Mouse (Mus musculus) hindbrain, embryonic 15.5 days (tissue): ENCODE data around the gene Trpc4. TPM values are rescaled to one million over a fixed set of nuclear protein-coding genes. Genes with fewer than 3 reads are reported as not detected.
A peak's percentile ranks its signal among the peaks of the same experiment; 100 is the strongest.

Source experiments
- ATAC-seq: fragments of 200-750 bp; cut with Nextera tagmentation; 2 replicates; pipeline ENCODE4 v1.8.0; 2017; ENCODE audit warnings: low read depth, moderate number of reproducible peaks, moderate TSS enrichment; ENCODE audit not compliant: low FRiP score
- H3K27ac ChIP-seq: fragments of 300-500 bp; sonication (generic); replicated peaks from 2 replicates; pipeline ENCODE4 v1.5.1; 2015; ENCODE audit warnings: mild to moderate bottlenecking, inconsistent platforms
- H3K27me3 ChIP-seq: fragments of 300-500 bp; sonication (generic); 2 replicates; pipeline ENCODE4 v1.6.1; 2015; ENCODE audit warnings: control low read depth, inconsistent platforms
- H3K36me3 ChIP-seq: fragments of 300-500 bp; sonication (generic); 2 replicates; pipeline ENCODE4 v1.6.1; 2015; ENCODE audit warnings: control low read depth, inconsistent platforms
- H3K4me1 ChIP-seq: fragments of 300-500 bp; sonication (generic); replicated peaks from 2 replicates; pipeline ENCODE4 v1.6.1; 2015; ENCODE audit warnings: control low read depth, inconsistent platforms
- H3K4me2 ChIP-seq: fragments of 300-500 bp; sonication (generic); 2 replicates; pipeline ENCODE4 v1.6.1; 2015; ENCODE audit warnings: moderate library complexity, mild to moderate bottlenecking, inconsistent platforms
- H3K4me3 ChIP-seq: fragments of 300-500 bp; sonication (generic); 2 replicates; pipeline ENCODE4 v1.5.1; 2015; ENCODE audit warnings: mild to moderate bottlenecking, inconsistent platforms
- H3K9ac ChIP-seq: fragments of 300-500 bp; sonication (generic); 2 replicates; pipeline ENCODE4 v1.6.1; 2015; ENCODE audit warnings: inconsistent platforms
- H3K9me3 ChIP-seq: fragments of 300-500 bp; sonication (generic); 2 replicates; pipeline ENCODE4 v1.6.1; 2016; ENCODE audit warnings: control low read depth, inconsistent platforms
- WGBS: fragments of 180-500 bp; shearing (Covaris S2); methylation state at CpG from one replicate; pipeline ENCODE4 v1.1.7; 2015; 5-methylcytosine and 5-hydroxymethylcytosine counted together
- polyA plus RNA-seq: library from polyadenylated mRNA; unstranded; fragments of >200 nt; fragmentation: Nextera tagmentation; extraction: Ambion mirVana; gene quantifications from 2 replicates; pipeline ENCODE4 v1.2.1, GENCODE M21; 2015

Trpc4 gene
- polyA plus RNA-seq, result 5.7 and 6.5 TPM in 2 replicates

- Histone ChIP-seq H3K4me3 (peak within 1 kb of the TSS; percentile 60), H3K4me1 (peaks cover 29% of the 10 kb centered on the region), H3K27me3 (peaks cover 11% of the 10 kb centered on the region), H3K9ac (peak within 1 kb of the TSS; percentile 48), H3K4me2 (peak within 1 kb of the TSS; percentile 99), H3K9me3 (no peaks in the 10 kb centered on the region), H3K36me3 (no peaks in the 10 kb centered on the region), H3K27ac (peak within 1 kb of the TSS; percentile 40)
- ATAC-seq, result peak; percentile 82
- under 1% methylated on average over 35 of the region's 36 CpGs for WGBS
Measured at GRCm38 (mm10) chr3:54155639-54156315, at the start of gene Trpc4. Gene Trpc4 (plus strand): TSS chr3:54156035.

GRCm38 (mm10) chr3:54111489-54111888, 44.3 kb upstream of the Trpc4 start:
- Histone ChIP-seq H3K9me3 (no peaks in the 10 kb centered on the region), H3K36me3 (no peaks in the 10 kb centered on the region), H3K27me3 (no peaks in the 10 kb centered on the region), H3K4me1 (no peaks in the 10 kb centered on the region), H3K9ac (no peak overlapping the region), H3K27ac (no peak overlapping the region), H3K4me2 (no peak overlapping the region), H3K4me3 (no peak overlapping the region)
- no peak for ATAC-seq
- WGBS, result 82% methylated on average over 9 of the region's 9 CpGs

GRCm38 (mm10) chr3:54135376-54135775, 20.5 kb upstream of the Trpc4 start:
- Histone ChIP-seq H3K9ac (no peak overlapping the region), H3K4me2 (no peak overlapping the region), H3K9me3 (no peaks in the 10 kb centered on the region), H3K4me3 (no peak overlapping the region), H3K27ac (no peak overlapping the region), H3K27me3 (no peaks in the 10 kb centered on the region), H3K4me1 (no peaks in the 10 kb centered on the region), H3K36me3 (no peaks in the 10 kb centered on the region)
- 78% methylated on average over 5 of the region's 5 CpGs for WGBS
- ATAC-seq, result no peak

- Histone ChIP-seq H3K4me3 (no peak overlapping the region), H3K4me2 (no peak overlapping the region), H3K36me3 (no peaks in the 10 kb centered on the region), H3K4me1 (no peaks in the 10 kb centered on the region), H3K9ac (no peak overlapping the region), H3K27me3 (no peaks in the 10 kb centered on the region), H3K9me3 (no peaks in the 10 kb centered on the region), H3K27ac (no peak overlapping the region)
- 97% methylated on average over 2 of the region's 2 CpGs for WGBS
- ATAC-seq, result no peak
Measured at GRCm38 (mm10) chr3:54141376-54141775, 14.5 kb upstream of the Trpc4 start.

- Histone ChIP-seq H3K27me3 (peaks cover 11% of the 10 kb centered on the region), H3K9me3 (no peaks in the 10 kb centered on the region), H3K27ac (peak overlapping the region; percentile 13; the same call in 1 of the 2 replicates), H3K9ac (peak overlapping the region; percentile 48), H3K4me3 (peak overlapping the region; percentile 60), H3K4me1 (peaks cover 29% of the 10 kb centered on the region), H3K4me2 (peak overlapping the region; percentile 99), H3K36me3 (no peaks in the 10 kb centered on the region)
- ATAC-seq, result peak; percentile 95
- 4% methylated on average over 16 of the region's 16 CpGs for WGBS
Measured at GRCm38 (mm10) chr3:54154844-54155638, 794 bp upstream of the Trpc4 start.

GRCm38 (mm10) chr3:54156316-54157000, 623 bp downstream of the Trpc4 start:
- WGBS, result under 1% methylated on average over 28 of the region's 28 CpGs
- H3K4me3 ChIP-seq, result peak overlapping the region; percentile 60
- H3K9ac ChIP-seq, result peak overlapping the region; percentile 48
- peak overlapping the region; percentile 99 for H3K4me2 ChIP-seq
- no peaks in the 10 kb centered on the region for H3K36me3 ChIP-seq
- peaks cover 29% of the 10 kb centered on the region for H3K4me1 ChIP-seq
- peaks cover 11% of the 10 kb centered on the region for H3K27me3 ChIP-seq
- no peaks in the 10 kb centered on the region for H3K9me3 ChIP-seq
- ATAC-seq, result 0 out of 2 replicates have a peak, but pooled peaks have one; percentile 28
- peak overlapping the region; percentile 40; the same call in 1 of the 2 replicates for H3K27ac ChIP-seq

GRCm38 (mm10) chr3:54170701-54171100, 14.9 kb downstream of the Trpc4 start:
- no peaks in the 10 kb centered on the region for H3K4me1 ChIP-seq
- H3K9ac ChIP-seq, result no peak overlapping the region
- no peak for ATAC-seq
- H3K9me3 ChIP-seq, result no peaks in the 10 kb centered on the region
- no peak overlapping the region for H3K4me2 ChIP-seq
- H3K4me3 ChIP-seq, result no peak overlapping the region
- H3K36me3 ChIP-seq, result no peaks in the 10 kb centered on the region
- H3K27ac ChIP-seq, result no peak overlapping the region
- H3K27me3 ChIP-seq, result no peaks in the 10 kb centered on the region

- Histone ChIP-seq H3K36me3 (no peaks in the 10 kb centered on the region), H3K27me3 (no peaks in the 10 kb centered on the region), H3K4me1 (no peaks in the 10 kb centered on the region), H3K9me3 (no peaks in the 10 kb centered on the region), H3K27ac (no peak overlapping the region), H3K4me2 (no peak overlapping the region), H3K4me3 (no peak overlapping the region), H3K9ac (no peak overlapping the region)
- 82% methylated on average over 1 of the region's 1 CpGs for WGBS
- no peak for ATAC-seq
Measured at GRCm38 (mm10) chr3:54177296-54177695, 21.5 kb downstream of the Trpc4 start.

- ATAC-seq, result no peak
Measured at GRCm38 (mm10) chr3:54190932-54191668, 35.3 kb downstream of the Trpc4 start.

GRCm38 (mm10) chr3:54201231-54201630, 45.4 kb downstream of the Trpc4 start:
- Histone ChIP-seq H3K9me3 (no peaks in the 10 kb centered on the region), H3K4me1 (no peaks in the 10 kb centered on the region), H3K4me3 (no peak overlapping the region), H3K27ac (no peak overlapping the region), H3K9ac (no peak overlapping the region), H3K36me3 (no peaks in the 10 kb centered on the region), H3K4me2 (no peak overlapping the region), H3K27me3 (no peaks in the 10 kb centered on the region)
- 87% methylated on average over 5 of the region's 5 CpGs for WGBS
- ATAC-seq, result no peak

More at GRCm38 (mm10) chr3:54190932-54191668, 35.3 kb downstream of the Trpc4 start:
- Histone ChIP-seq H3K9ac (no peak overlapping the region), H3K27ac (no peak overlapping the region), H3K4me1 (no peaks in the 10 kb centered on the region), H3K4me3 (no peak overlapping the region), H3K27me3 (no peaks in the 10 kb centered on the region), H3K9me3 (no peaks in the 10 kb centered on the region), H3K4me2 (no peak overlapping the region), H3K36me3 (no peaks in the 10 kb centered on the region)
- WGBS, result 82% methylated on average over 6 of the region's 6 CpGs

- Histone ChIP-seq H3K4me1 (no peaks in the 10 kb centered on the region), H3K9ac (no peak overlapping the region), H3K9me3 (no peaks in the 10 kb centered on the region), H3K36me3 (no peaks in the 10 kb centered on the region), H3K27me3 (no peaks in the 10 kb centered on the region), H3K4me3 (no peak overlapping the region), H3K4me2 (no peak overlapping the region), H3K27ac (no peak overlapping the region)
- WGBS, result 84% methylated on average over 5 of the region's 5 CpGs
- no peak for ATAC-seq
Measured at GRCm38 (mm10) chr3:54204386-54204785, 48.6 kb downstream of the Trpc4 start.
